Mouse (Mus musculus): ENCODE measurements at regions not wholly inside any gene's neighbourhood (a gene's known extent, or its start where the extent isn't known, plus 50 kb on each side); places are given as distances from the start of the nearest gene placed in this dataset.

DNA sequence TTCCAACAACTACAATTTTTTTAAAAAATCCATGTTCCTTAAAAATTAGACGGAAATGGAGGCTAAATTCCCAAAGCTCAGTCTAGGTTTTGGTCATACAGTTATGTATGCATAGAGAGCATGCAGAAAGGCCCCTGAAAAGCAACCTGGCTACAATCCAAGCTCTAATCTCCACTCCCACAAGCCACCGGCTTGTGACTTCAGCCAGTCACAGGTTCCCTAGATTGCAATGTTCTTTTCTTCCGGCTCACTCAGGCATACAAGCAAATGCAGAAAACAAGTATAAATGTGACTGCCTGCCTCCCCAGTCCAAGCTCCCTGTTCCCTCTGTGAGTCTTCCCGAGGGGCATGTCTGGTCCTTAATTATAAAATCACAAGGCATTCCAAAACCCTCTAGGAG lies 171.2 kb upstream of the Pou3f3 start:
- no peak for TF ChIP-seq POLR2A (IDR thresholded peaks at IDR 0.05; ENCODE audit: insufficient read depth, low read length)
- TF ChIP-seq EP300 (IDR thresholded peaks at IDR 0.05; ENCODE audit: insufficient read depth, low read depth, low read length) = no peak
- TF ChIP-seq CTCF (IDR thresholded peaks at IDR 0.05; ENCODE audit: low read depth, low read length) = no peak

Measured in ES-Bruce4 (cell line).